Mouse (Mus musculus) stomach, postnatal 0 days (tissue): ENCODE data around the gene Dnm3. TPM values are rescaled to one million over a fixed set of nuclear protein-coding genes. Genes with fewer than 3 reads are reported as not detected.
A peak's percentile ranks its signal among the peaks of the same experiment; 100 is the strongest.

ENCODE experiments used
- ATAC-seq: fragments of 200-750 bp; cut with Nextera tagmentation; 2 replicates; pipeline ENCODE4 v1.8.0; 2017; ENCODE audit not compliant: low FRiP score, low TSS enrichment
- DNase-seq: peaks from one replicate; pipeline ENCODE4 v3.0.0-alpha.2; 2016; ENCODE audit warnings: low spot score
- H3K27ac ChIP-seq: fragments of 300-500 bp; sonication (generic); replicated peaks from 2 replicates; pipeline ENCODE4 v1.5.1; 2014; ENCODE audit warnings: mild to moderate bottlenecking, control low read depth
- H3K27me3 ChIP-seq: fragments of 300-500 bp; sonication (generic); 2 replicates; pipeline ENCODE4 v1.6.1; 2014; ENCODE audit warnings: low read length; ENCODE audit not compliant: control insufficient read depth, insufficient read depth
- H3K36me3 ChIP-seq: fragments of 300-500 bp; sonication (generic); 2 replicates; pipeline ENCODE4 v1.6.1; 2014; ENCODE audit warnings: low read length, mixed read lengths; ENCODE audit not compliant: control insufficient read depth, insufficient read depth
- H3K4me1 ChIP-seq: fragments of 300-500 bp; sonication (generic); replicated peaks from 2 replicates; pipeline ENCODE4 v1.6.1; 2014; ENCODE audit warnings: antibody characterized with exemption; ENCODE audit not compliant: control insufficient read depth, insufficient read depth
- H3K4me2 ChIP-seq: fragments of 300-500 bp; sonication (generic); replicated peaks from 2 replicates; pipeline ENCODE4 v1.6.1; 2014; ENCODE audit warnings: low read depth, mild to moderate bottlenecking, control low read depth, moderate library complexity
- H3K4me3 ChIP-seq: fragments of 300-500 bp; sonication (generic); 2 replicates; pipeline ENCODE4 v1.5.1; 2014; ENCODE audit warnings: low read depth, low read length, control low read depth
- H3K9ac ChIP-seq: fragments of 300-500 bp; sonication (generic); 2 replicates; pipeline ENCODE4 v1.6.1; 2014; ENCODE audit warnings: mild to moderate bottlenecking, low read length, control low read depth, mixed read lengths
- H3K9me3 ChIP-seq: fragments of 300-500 bp; sonication (generic); 2 replicates; pipeline ENCODE4 v1.6.1; 2016; ENCODE audit warnings: low read length; ENCODE audit not compliant: control insufficient read depth
- CTCF ChIP-seq: IDR thresholded peaks from 2 replicates; pipeline ENCODE4 v1.5.1; 2016; ENCODE audit warnings: antibody characterized with exemption, low read depth, mild to moderate bottlenecking, moderate library complexity
- EP300 ChIP-seq: optimal IDR thresholded peaks from 2 replicates; pipeline ENCODE3; 2016; ENCODE audit warnings: antibody characterized with exemption
- WGBS: fragments of 180-500 bp; shearing (Covaris S2); extraction: QIAGEN DNeasy Blood & Tissue Kit; methylation state at CpG from one replicate; pipeline ENCODE4 v1.1.7; 2014; 5-methylcytosine and 5-hydroxymethylcytosine counted together
- polyA plus RNA-seq: library from polyadenylated mRNA; unstranded; fragments of >200 nt; fragmentation: Nextera tagmentation; extraction: Ambion mirVana; gene quantifications from 2 replicates; pipeline ENCODE4 v1.2.1, GENCODE M21; 2015

Gene Dnm3
- polyA plus RNA-seq, 1 experiment from 2014 or later: 2.1 TPM

DNA sequence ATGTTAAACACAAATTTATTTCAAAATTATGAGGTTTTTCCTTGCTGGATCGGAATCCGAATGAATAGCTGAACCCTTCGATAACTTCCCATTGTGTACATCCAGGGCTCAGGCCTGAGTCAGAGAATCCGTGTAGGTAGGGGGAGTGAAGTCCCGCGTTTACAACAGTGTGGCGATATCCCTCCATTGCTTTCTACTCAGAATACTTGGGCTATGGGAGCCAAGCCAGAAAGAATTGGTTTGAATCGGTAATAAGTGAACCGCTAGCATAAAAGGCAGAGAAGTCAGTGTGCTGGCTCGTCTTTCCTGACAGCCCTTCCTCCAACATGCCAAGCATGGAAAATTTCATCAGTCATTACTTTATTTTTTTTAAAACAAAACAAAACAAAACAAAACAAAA is 402.0 kb downstream of the Dnm3 start:
- no peak overlapping the region for H3K9ac ChIP-seq
- no peak for DNase-seq
- no peaks in the 10 kb centered on the region for H3K27me3 ChIP-seq
- H3K9me3 ChIP-seq: no peaks in the 10 kb centered on the region
- WGBS: 57% methylated on average over 10 of the region's 10 CpGs
- peak overlapping the region; percentile 63 for H3K27ac ChIP-seq
- H3K4me1 ChIP-seq: no peaks in the 10 kb centered on the region
- ATAC-seq: no peak
- no peak overlapping the region for H3K4me2 ChIP-seq
- TF ChIP-seq EP300 (no peak), CTCF (no peak)
- H3K4me3 ChIP-seq: no peak overlapping the region
- H3K36me3 ChIP-seq: no peaks in the 10 kb centered on the region

DNA sequence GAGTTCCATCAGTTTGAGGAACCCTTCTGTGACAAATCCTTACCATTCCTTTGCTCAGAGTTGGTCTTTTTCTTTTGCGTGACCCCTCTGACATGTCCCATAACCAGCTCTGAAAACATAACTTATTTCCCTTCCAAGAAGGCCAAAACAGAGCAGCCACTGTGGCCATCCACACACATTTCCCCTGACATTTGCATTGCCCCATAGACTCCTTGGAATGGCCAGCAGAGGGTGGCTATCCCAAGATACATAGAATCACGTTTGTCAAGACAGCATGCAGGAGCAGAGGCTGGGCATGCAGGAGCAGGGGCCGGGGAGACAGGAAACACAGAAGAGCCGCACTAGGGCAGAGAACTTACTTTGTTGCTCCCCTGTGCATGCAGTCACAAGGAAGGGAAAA is 402.4 kb downstream of the Dnm3 start:
- no peaks in the 10 kb centered on the region for H3K4me1 ChIP-seq
- peak overlapping the region; percentile 63 for H3K27ac ChIP-seq

DNA sequence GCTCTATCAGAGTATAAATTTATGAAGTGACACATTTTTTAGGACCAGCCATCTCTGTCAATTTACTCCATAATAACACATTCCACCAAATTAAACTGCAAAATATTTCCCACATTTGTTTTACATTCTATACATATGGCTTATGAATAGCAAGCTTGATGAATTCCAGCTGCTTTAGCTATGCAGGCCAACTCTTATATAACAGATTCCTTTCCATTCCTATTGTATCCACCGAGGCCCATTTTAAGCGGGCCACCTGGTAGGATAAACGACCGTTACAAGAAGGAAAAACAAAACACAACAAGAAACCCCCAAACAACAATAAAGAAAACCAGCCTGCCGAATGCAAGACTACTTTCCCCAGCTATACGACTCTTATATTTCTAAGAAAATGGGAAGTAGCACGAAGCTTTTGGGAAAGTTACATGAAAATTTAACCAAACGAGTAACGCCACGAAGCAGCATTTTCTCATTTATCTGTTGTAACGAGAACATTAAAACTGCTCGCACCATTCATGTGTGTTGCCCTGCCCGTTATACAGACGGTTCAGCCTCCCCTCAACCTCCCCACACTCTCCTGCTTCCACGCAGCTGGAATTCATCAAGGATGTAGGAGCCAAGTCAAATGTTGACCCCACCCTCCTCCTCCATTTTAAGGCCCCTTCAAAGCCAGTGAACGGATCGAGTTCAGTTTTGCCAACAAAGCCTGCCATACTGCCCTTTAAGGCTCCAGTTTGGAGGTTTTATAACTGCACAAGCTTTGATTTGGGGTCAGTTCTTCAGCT is 403.0 kb downstream of the Dnm3 start:
- H3K27ac ChIP-seq: peak overlapping the region; percentile 63
- no peak overlapping the region for H3K4me3 ChIP-seq
- DNase-seq: no peak
- no peaks in the 10 kb centered on the region for H3K9me3 ChIP-seq
- 0 out of 2 replicates have a peak, but pooled peaks have one; percentile 35 for ATAC-seq
- no peaks in the 10 kb centered on the region for H3K4me1 ChIP-seq
- TF ChIP-seq EP300 (no peak), CTCF (no peak)
- H3K9ac ChIP-seq: no peak overlapping the region
- 55% methylated on average over 17 of the region's 17 CpGs for WGBS
- H3K4me2 ChIP-seq: no peak overlapping the region
- no peaks in the 10 kb centered on the region for H3K27me3 ChIP-seq
- no peaks in the 10 kb centered on the region for H3K36me3 ChIP-seq

More for the DNA sequence above, 402.4 kb downstream of the Dnm3 start:
- ATAC-seq (no peak), DNase-seq (no peak)
- TF ChIP-seq CTCF (peak; percentile 54), EP300 (no peak)
- Histone ChIP-seq H3K9me3 (no peaks in the 10 kb centered on the region), H3K4me2 (no peak overlapping the region), H3K4me3 (no peak overlapping the region), H3K36me3 (no peaks in the 10 kb centered on the region), H3K27me3 (no peaks in the 10 kb centered on the region), H3K9ac (no peak overlapping the region)
- 44% methylated on average over 4 of the region's 4 CpGs for WGBS

DNA sequence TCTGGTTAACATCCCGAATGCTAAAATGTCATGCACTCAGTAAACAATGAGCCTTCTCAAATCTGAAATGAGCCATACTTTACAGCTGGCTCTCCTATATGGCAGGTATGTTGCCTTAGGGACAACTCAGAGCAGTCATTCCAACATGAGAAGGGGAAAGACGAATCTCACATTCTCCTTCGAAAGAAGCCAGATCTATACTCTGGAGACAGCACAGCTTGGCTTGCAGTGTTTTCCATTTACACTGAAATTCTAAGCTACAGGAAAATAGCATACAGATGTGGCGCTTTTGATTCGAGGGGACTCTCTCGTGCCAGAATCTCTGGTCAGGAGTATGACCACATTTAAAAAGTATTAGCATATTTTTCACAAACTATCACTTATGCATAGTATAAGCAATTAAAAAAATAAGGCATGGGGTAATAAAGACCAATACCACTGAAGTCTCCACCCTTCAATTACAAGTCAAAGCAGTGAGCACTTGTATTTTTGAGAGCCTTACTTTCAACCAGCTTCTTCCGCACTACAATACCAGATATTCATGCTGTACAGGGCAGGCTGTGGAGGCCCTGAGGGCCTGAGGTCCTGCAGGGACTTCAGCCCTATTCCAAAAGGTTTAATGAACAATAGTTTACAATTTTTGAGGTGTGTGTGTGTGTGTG is 404.8 kb downstream of the Dnm3 start:
- Histone ChIP-seq H3K36me3 (no peaks in the 10 kb centered on the region), H3K27ac (0 out of 2 replicates have a peak overlapping the region, but pooled peaks have one; percentile 2), H3K4me2 (no peak overlapping the region), H3K4me3 (no peak overlapping the region), H3K27me3 (no peaks in the 10 kb centered on the region), H3K9me3 (no peaks in the 10 kb centered on the region), H3K4me1 (no peaks in the 10 kb centered on the region), H3K9ac (no peak overlapping the region)
- WGBS: 53% methylated on average over 7 of the region's 7 CpGs
- ATAC-seq (no peak), DNase-seq (no peak)
- no peak for TF ChIP-seq CTCF
- no peak for TF ChIP-seq EP300

DNA sequence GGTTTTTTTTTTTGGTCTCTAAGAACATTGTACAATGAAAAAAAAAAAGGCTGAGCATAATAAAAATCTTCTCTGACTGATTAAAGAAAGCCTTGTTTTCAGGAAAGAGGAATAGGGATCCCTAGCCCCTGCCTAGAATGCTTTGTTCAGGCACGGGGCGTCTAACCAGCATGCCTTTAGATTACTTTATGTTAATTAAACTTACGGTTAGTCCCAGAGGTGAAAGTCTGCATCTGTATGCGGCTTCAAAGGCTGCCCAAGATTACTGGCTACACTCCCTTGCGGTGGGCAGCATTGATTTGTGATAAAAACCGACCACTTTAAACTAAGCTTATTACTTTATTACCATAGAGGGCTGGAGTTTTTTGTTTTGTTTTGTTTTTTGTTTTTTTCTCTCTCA is 424.2 kb downstream of the Dnm3 start:
- no peak for DNase-seq
- H3K4me2 ChIP-seq: no peak overlapping the region
- H3K27me3 ChIP-seq: no peaks in the 10 kb centered on the region
- no peak for ATAC-seq
- no peak overlapping the region for H3K4me3 ChIP-seq
- TF ChIP-seq EP300 (no peak), CTCF (no peak)
- 44% methylated on average over 6 of the region's 6 CpGs for WGBS
- no peaks in the 10 kb centered on the region for H3K9me3 ChIP-seq
- no peaks in the 10 kb centered on the region for H3K36me3 ChIP-seq
- no peaks in the 10 kb centered on the region for H3K4me1 ChIP-seq
- H3K27ac ChIP-seq: no peak overlapping the region
- no peak overlapping the region for H3K9ac ChIP-seq

DNA sequence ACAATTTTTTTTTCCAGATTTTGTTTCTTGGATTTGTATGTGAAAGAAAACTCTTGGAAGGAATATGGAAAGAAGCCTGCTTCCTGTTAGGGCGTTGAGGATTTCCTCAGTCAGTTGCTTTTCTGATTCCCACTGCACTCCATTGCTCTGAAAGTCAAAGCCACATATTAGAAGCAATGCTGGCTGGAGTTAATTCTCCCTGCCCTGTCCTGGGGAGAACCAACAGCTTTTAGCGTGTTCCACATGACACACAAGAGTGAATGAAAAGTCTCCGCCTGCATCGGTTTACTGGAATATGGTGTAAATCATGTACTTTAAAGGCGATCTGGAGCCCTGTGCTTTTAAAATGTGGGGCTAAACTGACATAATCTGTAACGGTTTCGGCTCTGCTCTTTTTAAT is 424.6 kb downstream of the Dnm3 start:
- Histone ChIP-seq H3K4me3 (no peak overlapping the region), H3K27ac (no peak overlapping the region), H3K4me2 (no peak overlapping the region), H3K9me3 (no peaks in the 10 kb centered on the region), H3K36me3 (no peaks in the 10 kb centered on the region), H3K9ac (no peak overlapping the region), H3K27me3 (no peaks in the 10 kb centered on the region), H3K4me1 (no peaks in the 10 kb centered on the region)
- no peak for DNase-seq
- ATAC-seq: no peak
- TF ChIP-seq EP300: no peak
- no peak for TF ChIP-seq CTCF
- WGBS: 52% methylated on average over 7 of the region's 7 CpGs
